Mouse (Mus musculus): Measurements from ENCODE around the gene Rcvrn. TPM values are rescaled to one million over a fixed set of nuclear protein-coding genes. Genes with fewer than 3 reads are reported as not detected.

Rcvrn gene
- polyA plus RNA-seq, 1 experiment from 2014 or later: not detected

DNA sequence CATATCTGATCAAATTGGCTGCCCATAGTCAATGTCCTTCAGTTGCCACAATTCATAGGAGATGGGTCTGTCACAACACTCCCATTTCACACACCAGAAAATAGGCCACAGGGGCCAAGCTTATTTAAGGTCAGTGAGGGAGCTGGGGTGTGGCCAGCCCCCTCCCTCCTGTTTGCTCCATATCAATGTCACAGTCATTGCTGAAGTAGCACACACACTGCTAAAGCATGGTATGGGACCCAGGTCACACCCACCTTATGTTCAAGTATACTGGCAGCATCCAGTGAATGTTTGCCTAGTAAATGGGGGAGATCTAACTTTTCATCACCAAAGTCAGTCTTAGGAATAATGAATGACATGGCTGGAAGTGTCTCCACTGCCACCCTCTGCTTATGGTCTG is 33.6 kb downstream of the Rcvrn start:
- no peaks in the 10 kb centered on the region for H3K4me1 ChIP-seq (replicated peaks)
- DNase-seq (no peak), ATAC-seq (ENCODE audit: low read depth) (no peak)

GRCm38 (mm10) chr11:67731056-67731455 is 35.9 kb downstream of the Rcvrn start:
- no peak for ATAC-seq (ENCODE audit: low read depth)
- DNase-seq: no peak
- no peak overlapping the region for H3K27ac ChIP-seq
- H3K9me3 ChIP-seq (replicated peaks): no peaks in the 10 kb centered on the region
- no peak overlapping the region for H3K9ac ChIP-seq
- no peaks in the 10 kb centered on the region for H3K36me3 ChIP-seq
- H3K4me2 ChIP-seq: no peak overlapping the region
- H3K4me3 ChIP-seq (replicated peaks): no peak overlapping the region
- WGBS (ENCODE audit: insufficient replicate concordance): 63% methylated on average over 2 of the region's 2 CpGs
- no peaks in the 10 kb centered on the region for H3K4me1 ChIP-seq (replicated peaks)
- H3K27me3 ChIP-seq: no peaks in the 10 kb centered on the region

More for the DNA sequence above, 33.6 kb downstream of the Rcvrn start:
- no peaks in the 10 kb centered on the region for H3K9me3 ChIP-seq (replicated peaks)
- no peaks in the 10 kb centered on the region for H3K27me3 ChIP-seq
- no peak overlapping the region for H3K4me3 ChIP-seq (replicated peaks)
- no peak overlapping the region for H3K4me2 ChIP-seq
- H3K9ac ChIP-seq: no peak overlapping the region
- no peak overlapping the region for H3K27ac ChIP-seq
- no peaks in the 10 kb centered on the region for H3K36me3 ChIP-seq

DNA sequence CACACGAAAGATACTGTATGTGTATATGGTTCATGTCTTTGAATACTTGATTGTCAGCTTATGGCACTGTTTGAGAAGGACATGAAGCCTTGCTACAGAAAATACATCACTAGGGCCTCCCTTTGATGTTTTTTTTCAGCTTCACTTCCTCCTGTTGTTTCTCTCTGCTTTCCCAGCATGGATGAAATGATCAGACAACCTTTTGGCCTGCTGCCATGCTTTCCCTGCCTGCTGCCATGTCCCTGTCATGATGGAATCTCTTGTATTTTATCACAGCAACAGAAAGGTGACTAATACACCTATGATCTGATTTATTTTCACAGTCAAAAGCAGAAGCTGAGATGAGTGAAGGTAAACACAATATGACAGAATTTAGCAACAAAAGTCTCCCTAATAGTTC is 38.6 kb downstream of the Rcvrn start:
- DNase-seq (no peak), ATAC-seq (ENCODE audit: low read depth) (no peak)
- Histone ChIP-seq H3K9ac (no peak overlapping the region), H3K4me3 (replicated peaks) (no peak overlapping the region), H3K4me2 (no peak overlapping the region), H3K36me3 (no peaks in the 10 kb centered on the region), H3K4me1 (replicated peaks) (no peaks in the 10 kb centered on the region), H3K27ac (no peak overlapping the region), H3K27me3 (no peaks in the 10 kb centered on the region), H3K9me3 (replicated peaks) (no peaks in the 10 kb centered on the region)
- WGBS (ENCODE audit: insufficient replicate concordance): 50% methylated on average over 1 of the region's 1 CpGs

- 42% methylated on average over 3 of the region's 3 CpGs for whole genome bisulfite sequencing (ENCODE audit: insufficient replicate concordance)
- no peak for DNase-seq
- Histone ChIP-seq H3K27ac (no peak overlapping the region), H3K27me3 (no peaks in the 10 kb centered on the region), H3K36me3 (no peaks in the 10 kb centered on the region), H3K9me3 (replicated peaks) (no peaks in the 10 kb centered on the region), H3K4me3 (replicated peaks) (no peak overlapping the region), H3K9ac (no peak overlapping the region), H3K4me2 (no peak overlapping the region), H3K4me1 (replicated peaks) (no peaks in the 10 kb centered on the region)
- no peak for ATAC-seq (ENCODE audit: low read depth)
Measured at GRCm38 (mm10) chr11:67734597-67734996, 39.5 kb downstream of the Rcvrn start.

DNA sequence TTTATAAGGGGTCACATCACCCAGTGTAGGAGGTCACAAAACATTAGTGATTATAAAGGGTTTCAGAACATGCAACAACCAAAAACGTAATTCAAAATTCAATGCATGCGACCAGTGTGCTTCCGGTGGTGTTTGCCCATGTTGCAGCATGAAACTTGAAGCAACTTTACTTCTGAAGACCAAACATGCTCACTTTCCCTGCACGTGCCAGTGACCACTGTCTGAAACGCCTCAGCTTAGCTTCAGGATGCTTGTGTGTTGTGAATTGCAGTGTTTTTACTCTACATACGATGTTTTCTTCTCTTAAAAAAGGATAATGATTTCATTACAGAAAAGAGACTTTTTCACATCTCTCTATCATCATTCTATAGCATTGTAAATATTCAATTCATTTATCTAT is 43.2 kb downstream of the Rcvrn start:
- Histone ChIP-seq H3K4me2 (no peak overlapping the region), H3K27ac (no peak overlapping the region), H3K9ac (no peak overlapping the region), H3K27me3 (no peaks in the 10 kb centered on the region), H3K36me3 (no peaks in the 10 kb centered on the region), H3K9me3 (replicated peaks) (no peaks in the 10 kb centered on the region), H3K4me1 (replicated peaks) (no peaks in the 10 kb centered on the region), H3K4me3 (replicated peaks) (no peak overlapping the region)
- DNase-seq: no peak
- ATAC-seq (ENCODE audit: low read depth): no peak
- 58% methylated on average over 6 of the region's 6 CpGs for WGBS (ENCODE audit: insufficient replicate concordance)

DNA sequence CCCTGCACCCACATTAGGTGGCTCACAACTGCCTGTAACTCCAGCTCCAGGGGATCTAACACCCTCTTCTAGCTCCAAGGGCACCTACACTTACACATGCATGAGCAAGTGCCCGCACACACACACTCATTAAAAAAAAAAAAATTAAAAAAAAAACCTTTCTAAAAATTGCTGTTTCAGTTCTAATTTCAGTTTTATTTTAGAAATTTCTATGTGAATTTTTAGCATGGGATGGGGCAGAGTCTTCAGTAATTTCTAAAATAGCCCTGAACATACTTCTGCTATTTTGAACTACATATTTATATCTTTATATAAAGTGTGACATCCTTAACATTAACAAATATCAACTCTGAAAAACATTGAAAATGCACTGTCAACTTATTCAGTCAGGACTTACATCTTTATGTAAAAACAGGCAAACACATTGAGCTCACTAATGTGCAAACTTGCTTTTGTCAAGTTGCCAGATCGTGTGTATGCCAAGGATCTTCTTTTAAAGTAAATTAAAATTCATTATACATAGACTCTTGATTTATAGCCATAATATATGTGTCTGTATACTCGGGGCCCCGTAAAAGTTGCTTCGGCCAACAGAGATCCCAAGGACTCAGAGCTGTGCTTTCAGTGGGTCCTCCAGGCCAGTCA is 43.8 kb downstream of the Rcvrn start:
- Histone ChIP-seq H3K27me3 (no peaks in the 10 kb centered on the region), H3K36me3 (no peaks in the 10 kb centered on the region), H3K4me3 (replicated peaks) (no peak overlapping the region), H3K4me2 (no peak overlapping the region), H3K9ac (no peak overlapping the region), H3K27ac (no peak overlapping the region), H3K4me1 (replicated peaks) (no peaks in the 10 kb centered on the region), H3K9me3 (replicated peaks) (no peaks in the 10 kb centered on the region)
- no peak for ATAC-seq (ENCODE audit: low read depth)
- DNase-seq: no peak
- 59% methylated on average over 5 of the region's 5 CpGs for WGBS (ENCODE audit: insufficient replicate concordance)

- Histone ChIP-seq H3K4me1 (replicated peaks) (no peaks in the 10 kb centered on the region), H3K9ac (no peak overlapping the region), H3K36me3 (no peaks in the 10 kb centered on the region), H3K27ac (no peak overlapping the region), H3K4me3 (replicated peaks) (no peak overlapping the region), H3K9me3 (replicated peaks) (no peaks in the 10 kb centered on the region), H3K27me3 (no peaks in the 10 kb centered on the region), H3K4me2 (no peak overlapping the region)
- DNase-seq (no peak), ATAC-seq (ENCODE audit: low read depth) (no peak)
Measured at GRCm38 (mm10) chr11:67741569-67741968, 46.4 kb downstream of the Rcvrn start.

Other genes starting within 250 kb of the Rcvrn start
- 1.5 TPM in 2 replicates for gene Gas7, start 239.9 kb upstream of the Rcvrn start, polyA plus RNA-seq (2015; fragmentation: Nextera tagmentation; extraction: Ambion mirVana)
- gene Glp2r, start 75.8 kb downstream of the Rcvrn start, polyA plus RNA-seq (2015; fragmentation: Nextera tagmentation; extraction: Ambion mirVana): 0.12 and 0.15 TPM in 2 replicates
- gene Gsg1l2, start 79.3 kb downstream of the Rcvrn start, polyA plus RNA-seq (2015; fragmentation: Nextera tagmentation; extraction: Ambion mirVana): not detected in 2 replicates
- gene Dhrs7c, start 102.9 kb downstream of the Rcvrn start, polyA plus RNA-seq (2015; fragmentation: Nextera tagmentation; extraction: Ambion mirVana): not detected in 2 replicates
- gene Usp43, start 226.8 kb downstream of the Rcvrn start, polyA plus RNA-seq (2015; fragmentation: Nextera tagmentation; extraction: Ambion mirVana): 0.02 TPM in 1 of 2 replicates, not detected in the other